Mouse (Mus musculus) adrenal gland, postnatal 14 days (tissue): ENCODE results near the gene Msantd2. TPM values are rescaled to one million over a fixed set of nuclear protein-coding genes. Genes with fewer than 3 reads are reported as not detected.

Experiments used
- DNase-seq: peaks from one replicate; pipeline ENCODE4 v3.0.0; 2021; ENCODE audit warnings: mixed read lengths
- total RNA-seq: library from RNA; stranded (reverse); gene quantifications from 2 replicates; pipeline ENCODE4 v1.2.3, GENCODE M21; 2021

Gene Msantd2
- total RNA-seq, 1 experiment from 2014 or later: 21.9 TPM

DNA sequence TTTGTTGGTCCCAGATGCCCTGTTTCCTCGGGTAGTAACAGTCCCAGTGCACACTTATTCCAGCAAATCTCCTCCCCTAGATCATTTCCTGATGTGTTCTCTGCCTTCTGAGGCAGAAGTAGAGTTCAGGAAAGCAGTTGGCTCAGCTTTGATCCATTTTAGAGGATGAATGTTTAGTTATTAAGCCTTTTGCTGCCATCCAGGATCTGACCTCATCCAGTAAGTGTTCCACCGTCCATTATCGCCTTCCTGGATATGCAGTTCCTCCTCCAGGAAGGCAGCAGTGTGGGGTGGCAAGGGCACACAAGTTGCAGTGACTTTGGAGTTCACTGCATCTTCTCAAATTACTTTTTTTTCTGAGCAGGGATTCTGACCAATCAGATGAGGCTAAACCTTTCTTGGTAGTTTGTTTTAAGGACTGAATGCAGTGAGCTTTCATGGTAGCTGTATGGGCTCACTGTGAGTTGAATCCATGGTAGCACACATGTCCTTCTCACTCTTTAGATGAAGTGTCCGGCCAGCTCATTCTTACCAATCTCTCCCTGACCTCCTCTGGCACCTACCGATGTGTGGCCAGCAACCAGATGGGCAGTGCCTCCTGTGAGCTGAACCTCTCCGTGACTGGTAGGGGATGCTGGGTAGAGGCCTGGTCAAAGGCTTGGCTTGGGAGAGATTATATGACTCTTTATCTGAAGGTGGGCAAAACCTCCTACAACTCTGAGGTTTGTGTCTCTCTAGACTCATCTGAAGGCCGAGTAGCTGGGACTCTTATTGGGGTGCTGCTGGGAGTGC, 52.9 kb downstream of the Msantd2 start:
- DNase-seq: no peak

DNA sequence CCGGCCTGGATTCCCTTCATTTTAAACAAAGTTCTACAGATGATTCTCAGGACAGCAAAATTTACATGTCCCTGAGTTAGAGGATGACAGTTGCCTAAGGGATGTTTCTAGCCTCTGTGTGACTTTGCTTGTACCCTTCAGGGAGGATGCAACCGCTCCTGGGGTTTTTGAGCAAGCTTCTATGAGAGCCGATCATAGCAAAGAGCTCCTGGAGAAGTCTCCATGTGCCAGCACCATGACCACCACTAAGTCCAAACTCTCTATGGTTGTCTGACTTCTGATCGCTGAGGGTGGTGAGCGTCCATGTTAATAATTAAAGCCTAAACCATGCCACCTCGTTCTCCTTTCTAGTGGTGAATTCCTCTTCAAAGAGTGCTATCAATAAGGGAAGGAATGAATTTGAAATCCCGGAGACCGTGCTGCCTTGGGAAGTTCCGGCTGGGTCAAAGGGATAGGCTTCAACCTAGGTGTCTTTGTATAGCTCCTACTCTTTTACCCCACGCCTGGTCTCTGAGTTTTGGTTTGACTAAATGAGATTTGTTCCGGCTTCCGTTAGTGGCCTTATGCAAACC, 54.8 kb downstream of the Msantd2 start:
- DNase-seq: no peak

- DNase-seq: peak; percentile 81
These were observed 55.5 kb downstream of the Msantd2 start for GRCm38 (mm10) chr9:37544447-37545165.

GRCm38 (mm10) chr9:37545166-37545610, 56.1 kb downstream of the Msantd2 start:
- DNase-seq: no peak

- DNase-seq: no peak
These were observed 56.8 kb downstream of the Msantd2 start for GRCm38 (mm10) chr9:37545847-37546452.

DNA sequence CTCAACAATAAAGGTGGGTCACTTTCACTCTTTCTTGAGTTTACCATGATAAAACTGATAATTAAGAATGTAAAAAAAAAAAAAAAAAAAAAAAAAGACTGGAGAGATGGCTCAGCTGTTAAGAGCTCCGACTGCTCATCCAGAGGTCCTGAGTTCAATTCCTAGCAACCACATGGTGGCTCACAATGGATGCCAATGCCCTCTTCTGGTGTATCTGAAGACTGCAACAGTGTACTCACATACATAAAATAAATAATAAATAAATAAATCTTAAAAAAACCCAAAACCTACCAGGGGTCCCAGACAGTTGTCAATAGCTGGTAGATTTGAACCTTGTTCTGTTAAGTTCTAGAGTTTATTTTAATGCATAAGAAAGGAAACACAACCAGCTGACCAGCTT, 57.8 kb downstream of the Msantd2 start:
- no peak for DNase-seq

- no peak for DNase-seq
These were observed 61.3 kb downstream of the Msantd2 start for GRCm38 (mm10) chr9:37550435-37550834.

GRCm38 (mm10) chr9:37551751-37552531, 62.8 kb downstream of the Msantd2 start:
- no peak for DNase-seq

GRCm38 (mm10) chr9:37552536-37553293, 63.6 kb downstream of the Msantd2 start, which contains the start of gene Nrgn:
TSS of gene Nrgn (minus strand) at chr9:37552904.
- DNase-seq: peak; percentile 90

DNA sequence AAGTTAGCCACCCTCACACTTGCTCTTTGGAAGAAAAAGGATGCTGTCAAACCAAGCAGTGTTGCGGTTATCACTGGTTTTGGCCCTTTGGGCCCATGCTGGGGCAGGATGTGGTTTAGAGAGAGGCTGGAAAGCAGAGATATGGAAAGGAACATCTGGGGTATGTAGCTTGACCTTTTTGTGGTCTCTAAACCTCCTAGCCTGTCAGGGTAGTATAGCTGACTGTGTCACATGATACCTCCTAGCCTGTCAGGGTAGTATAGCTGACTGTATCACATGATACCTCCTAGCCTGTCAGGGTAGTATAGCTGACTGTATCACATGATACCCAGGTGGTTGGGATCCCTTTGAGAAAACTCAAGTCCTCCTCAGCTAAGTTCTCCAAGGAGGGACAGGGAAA, 65.2 kb downstream of the Msantd2 start:
- DNase-seq: no peak

DNA sequence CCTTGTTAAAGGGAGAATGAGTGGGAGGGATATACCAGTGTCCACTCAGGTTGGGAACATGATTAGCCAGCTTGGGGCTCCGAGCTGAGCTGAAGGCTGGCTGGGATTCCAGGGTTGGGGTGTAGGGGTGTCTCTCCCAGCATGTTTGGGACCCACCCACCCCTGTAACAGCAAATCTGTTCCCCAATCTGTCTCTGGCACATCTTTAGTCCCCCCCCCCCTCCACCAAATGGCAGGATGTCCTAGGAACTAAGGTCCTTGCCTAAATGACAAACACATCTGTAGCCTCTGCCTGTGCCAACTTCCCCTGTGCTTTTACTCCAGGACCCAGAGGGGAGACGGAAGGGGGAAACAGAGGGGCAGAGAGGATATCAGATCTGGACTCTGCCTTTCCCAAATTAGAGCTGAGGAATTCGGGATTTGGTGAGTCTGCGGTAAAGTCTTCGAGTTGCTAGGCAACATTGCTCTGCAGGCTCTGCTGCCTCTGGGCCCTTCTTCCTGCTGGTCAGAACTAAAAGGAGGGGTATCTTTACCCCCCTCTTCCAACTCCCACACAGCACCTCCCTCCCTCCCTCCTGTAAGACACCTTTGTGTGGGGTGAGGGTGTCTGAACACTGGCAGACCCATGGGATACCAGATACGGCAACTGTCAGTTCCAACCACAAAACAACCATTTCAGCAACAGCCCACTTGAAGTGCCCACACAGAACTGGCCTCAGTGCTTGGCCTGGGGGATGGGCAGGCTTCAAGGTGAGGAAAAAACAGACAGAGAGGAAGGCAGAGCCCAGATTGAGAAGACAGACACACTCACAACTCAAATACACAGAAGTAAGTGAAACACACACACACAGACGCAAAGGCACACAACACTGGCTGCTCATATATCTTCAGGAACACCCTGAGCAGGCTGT, 66.0 kb downstream of the Msantd2 start, which contains the start of gene Siae:
Gene Siae (plus strand): TSS at position 861 of the 911 bp plus-strand sequence.
- DNase-seq: no peak

- no peak for DNase-seq
These were observed 67.2 kb downstream of the Msantd2 start for GRCm38 (mm10) chr9:37556366-37556765.

DNA sequence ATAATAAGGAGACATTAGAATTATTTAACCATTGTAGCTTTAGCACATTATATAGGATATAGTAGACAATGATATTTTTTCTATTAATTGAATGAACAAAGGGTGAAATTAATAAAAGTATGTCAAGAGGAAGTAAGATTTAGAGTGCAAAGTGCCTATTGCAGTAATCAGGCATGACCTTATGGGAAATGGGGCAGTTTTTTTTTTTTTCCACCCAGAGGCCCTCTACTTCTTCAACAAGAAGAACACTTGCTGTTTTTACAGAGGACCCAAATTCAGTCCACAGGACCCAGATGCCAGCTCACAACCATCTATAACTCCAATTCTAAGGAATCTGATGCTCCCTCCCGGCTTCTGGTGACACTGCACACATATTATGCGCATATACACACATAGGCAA, 71.5 kb downstream of the Msantd2 start:
- DNase-seq: no peak

GRCm38 (mm10) chr9:37563805-37564204, 74.7 kb downstream of the Msantd2 start:
- DNase-seq: no peak

DNA sequence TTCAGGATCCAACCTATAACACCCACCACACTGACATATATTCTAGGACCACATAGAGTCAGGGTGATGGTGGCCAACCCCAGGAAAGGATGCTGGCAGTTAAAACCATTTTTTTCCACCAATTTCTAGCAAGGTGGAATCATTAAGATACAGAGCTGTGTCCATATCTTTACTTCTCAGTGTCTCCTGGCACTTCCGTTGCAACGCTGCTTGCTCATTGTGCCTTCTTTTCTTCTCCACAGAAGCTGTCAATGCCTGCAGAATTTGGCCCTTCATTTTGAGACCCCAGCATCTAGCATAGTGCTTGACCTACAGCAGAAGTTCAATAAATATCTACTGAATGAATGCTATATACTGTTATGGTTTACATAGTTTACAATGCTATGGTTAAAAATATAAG, 77.9 kb downstream of the Msantd2 start:
- DNase-seq: no peak

DNA sequence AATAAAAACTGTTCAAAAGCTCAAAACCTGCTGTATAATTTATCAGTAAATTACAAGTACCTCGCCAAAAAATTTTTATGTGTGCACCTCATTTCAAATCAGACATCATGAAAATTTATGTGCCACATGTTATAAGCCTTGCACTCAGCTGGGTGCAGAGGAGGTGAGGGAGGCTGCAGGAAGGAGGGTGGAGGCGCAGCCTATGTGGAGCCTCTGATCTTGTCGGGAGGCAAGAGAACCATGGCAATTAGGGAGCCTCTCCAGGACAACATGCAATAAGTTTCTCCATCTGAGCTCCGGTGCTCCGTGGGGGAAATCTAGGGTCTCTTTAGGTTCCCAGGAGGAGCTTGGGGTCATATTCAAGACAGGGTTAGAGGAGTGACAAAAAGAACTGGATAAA, 78.3 kb downstream of the Msantd2 start:
- DNase-seq: no peak

DNA sequence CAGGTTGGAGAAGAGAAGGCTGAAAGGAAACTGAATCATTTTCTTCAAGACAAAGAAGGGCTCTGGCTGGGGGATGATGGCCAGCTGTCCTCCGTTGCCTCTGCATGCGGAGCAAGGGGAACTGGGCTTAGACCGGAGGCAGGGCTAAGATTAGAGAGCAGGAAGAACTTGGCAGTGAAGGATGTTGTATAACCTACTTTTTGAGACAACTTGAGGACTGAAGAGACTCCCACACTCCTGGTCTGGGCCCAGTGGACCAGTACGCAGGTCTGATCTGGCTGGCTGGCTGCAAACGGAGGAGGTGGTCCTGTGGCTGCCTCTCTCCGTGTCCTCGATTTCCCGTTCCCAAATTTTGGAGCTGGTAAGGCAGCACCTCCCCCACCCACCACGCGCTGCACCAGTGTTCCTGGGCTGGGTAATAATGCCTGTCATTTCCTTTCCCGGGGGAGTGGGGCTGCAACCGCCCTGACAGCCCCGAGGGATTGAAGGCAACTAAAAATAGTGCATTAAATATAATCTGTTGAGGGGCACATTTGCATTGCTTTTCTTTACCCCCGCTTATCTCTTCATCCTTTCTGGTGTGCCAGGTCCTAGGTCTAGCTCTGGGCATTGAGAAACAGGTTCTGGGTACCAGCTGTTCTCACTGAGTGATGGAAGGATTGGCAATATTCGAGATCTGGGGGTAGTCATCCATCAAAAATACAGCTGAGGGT, 78.9 kb downstream of the Msantd2 start:
- DNase-seq: peak; percentile 38

- DNase-seq: no peak
These were observed 79.6 kb downstream of the Msantd2 start for GRCm38 (mm10) chr9:37568605-37569214.
